Mouse (Mus musculus): ENCODE results near the gene Pole. TPM values are rescaled to one million over a fixed set of nuclear protein-coding genes. Genes with fewer than 3 reads are reported as not detected.

Pole gene
- total RNA-seq, 2 experiments from 2014 or later = 4.8 to 7.6 TPM

Other genes starting within 250 kb of the Pole start
- 10 to 100 TPM in 1 of 2 experiments, 1 to 10 TPM in 1; 8.9 to 10.3 TPM for gene Gm17655, start 213.8 kb upstream of the Pole start, total RNA-seq (2021)
- under 1 TPM; 0.73 to 0.89 TPM for gene Gm35315, start 191.9 kb upstream of the Pole start, total RNA-seq (2021)
- 1 to 10 TPM; 3.3 to 4.6 TPM for gene Plcxd1, start 186.3 kb upstream of the Pole start, total RNA-seq (2021)
- 10 to 100 TPM; 83.7 to 98.9 TPM for gene Gtpbp6, start 178.1 kb upstream of the Pole start, total RNA-seq (2021)
- 10 to 100 TPM; 16.1 to 16.8 TPM for gene Zfp605, start 176.2 kb upstream of the Pole start, total RNA-seq (2021)
- gene Chfr, start 150.5 kb upstream of the Pole start, total RNA-seq (2021) = 10 to 100 TPM; 74.0 to 76.0 TPM
- gene Golga3, start 109.6 kb upstream of the Pole start, total RNA-seq (2021) = 10 to 100 TPM; 43.7 to 47.6 TPM
- gene Ankle2, start 55.3 kb upstream of the Pole start, total RNA-seq (2021) = 10 to 100 TPM; 32.0 to 40.6 TPM
- gene Pgam5, start 16.4 kb upstream of the Pole start, total RNA-seq (2021) = 10 to 100 TPM; 66.2 to 73.7 TPM
- gene Pxmp2, start 120 bp upstream of the Pole start, total RNA-seq (2021) = 1 to 10 TPM; 8.5 to 9.5 TPM
- 1 to 10 TPM; 2.4 to 2.9 TPM for gene P2rx2, start 56.9 kb downstream of the Pole start, total RNA-seq (2021)
- gene Lrcol1, start 58.4 kb downstream of the Pole start, total RNA-seq (2021) = not detected
- gene Fbrsl1, start 162.2 kb downstream of the Pole start, total RNA-seq (2021) = 10 to 100 TPM; 82.5 to 90.6 TPM

Measured in layer of hippocampus, postnatal 10 days (tissue).